Mouse (Mus musculus) kidney, postnatal 36 days (tissue): ENCODE measurements around the gene Tprgl.

Experiments used
- DNase-seq, 2 experiments: peaks; one replicate each; pipeline ENCODE4 v3.0.0; 2021 to 2022; ENCODE audit warnings: mixed read lengths in 2 of 2

Tprgl gene

GRCm38 (mm10) chr4:154160538-154161390, at the start of gene Tprgl:
Tprgl (minus strand) TSS chr4:154160666.
- peak; percentile 98 for DNase-seq

- no peak for DNase-seq
Measured at GRCm38 (mm10) chr4:154209825-154210224, 49.4 kb upstream of the Tprgl start.

GRCm38 (mm10) chr4:154209054-154209453, 48.6 kb upstream of the Tprgl start:
- DNase-seq = no peak

- peak; percentile 50 to 85 for DNase-seq
Measured at GRCm38 (mm10) chr4:154207261-154207660, 46.8 kb upstream of the Tprgl start.

GRCm38 (mm10) chr4:154205392-154205791, 44.9 kb upstream of the Tprgl start:
- peak; percentile 73 to 84 for DNase-seq

- DNase-seq = no peak
Measured at GRCm38 (mm10) chr4:154204532-154204931, 44.1 kb upstream of the Tprgl start.

GRCm38 (mm10) chr4:154201511-154201910, 41.0 kb upstream of the Tprgl start:
- DNase-seq = no peak

GRCm38 (mm10) chr4:154198377-154198961, 38.0 kb upstream of the Tprgl start:
- no peak for DNase-seq

- no peak for DNase-seq
Measured at GRCm38 (mm10) chr4:154197961-154198360, 37.5 kb upstream of the Tprgl start.

- peak; percentile 36 to 48 for DNase-seq
Measured at GRCm38 (mm10) chr4:154188948-154189347, 28.5 kb upstream of the Tprgl start.

GRCm38 (mm10) chr4:154186002-154186537, 25.6 kb upstream of the Tprgl start:
- DNase-seq = no peak

GRCm38 (mm10) chr4:154185001-154185400, 24.5 kb upstream of the Tprgl start:
- DNase-seq = no peak

- DNase-seq = peak in 1 of 2 experiments; percentile 30
Measured at GRCm38 (mm10) chr4:154183566-154183965, 23.1 kb upstream of the Tprgl start.

GRCm38 (mm10) chr4:154181001-154181400, 20.5 kb upstream of the Tprgl start:
- DNase-seq = no peak

- DNase-seq = no peak
Measured at GRCm38 (mm10) chr4:154177257-154177656, 16.8 kb upstream of the Tprgl start.

GRCm38 (mm10) chr4:154171931-154172604, 11.6 kb upstream of the Tprgl start:
- no peak for DNase-seq

GRCm38 (mm10) chr4:154171151-154171930, 10.9 kb upstream of the Tprgl start:
- DNase-seq = no peak

- peak in 1 of 2 experiments; percentile 67 for DNase-seq
Measured at GRCm38 (mm10) chr4:154170506-154171150, 10.2 kb upstream of the Tprgl start, which contains the start of gene Megf6. Megf6 (plus strand) TSS chr4:154170730.

GRCm38 (mm10) chr4:154170021-154170420, 9.6 kb upstream of the Tprgl start:
- DNase-seq = no peak

- DNase-seq = peak; percentile 71 to 88
Measured at GRCm38 (mm10) chr4:154167053-154167452, 6.6 kb upstream of the Tprgl start.

- DNase-seq = peak; percentile 67 to 89
Measured at GRCm38 (mm10) chr4:154163296-154163695, 2.8 kb upstream of the Tprgl start.
